Mouse (Mus musculus): ENCODE data around the gene Ext2. TPM values are rescaled to one million over a fixed set of nuclear protein-coding genes. Genes with fewer than 3 reads are reported as not detected.
A peak's percentile ranks its signal among the peaks of the same experiment; 100 is the strongest.

The Ext2 gene
- polyA plus RNA-seq, 1 experiment from 2014 or later: 70.8 TPM

- H3K4me1 ChIP-seq (ENCODE audit: control insufficient read depth in 2 of 2, insufficient read depth in 2 of 2, low read length in 2 of 2): no peaks in the 10 kb centered on the region
- 92% methylated on average over 6 of the region's 6 CpGs for WGBS
- H3K27me3 ChIP-seq (ENCODE audit: control insufficient read depth, insufficient read depth, low read length): no peaks in the 10 kb centered on the region
- H3K4me2 ChIP-seq (ENCODE audit: low read length): no peak overlapping the region
- peaks cover 80% of the 10 kb centered on the region for H3K36me3 ChIP-seq (ENCODE audit: control insufficient read depth, insufficient read depth, low read length)
- H3K4me3 ChIP-seq (ENCODE audit: control insufficient read depth in 1 of 2, insufficient read depth in 1 of 2, low read depth in 1 of 2, low read length in 2 of 2): no peak overlapping the region
- H3K9ac ChIP-seq (ENCODE audit: low read length): no peak overlapping the region
- ATAC-seq (ENCODE audit: insufficient number of reproducible peaks, insufficient read depth, low FRiP score, low read depth): no peak
- no peaks in the 10 kb centered on the region for H3K9me3 ChIP-seq (ENCODE audit: control insufficient read depth, low read length)
- H3K27ac ChIP-seq (replicated peaks in 1 of 2; ENCODE audit: control insufficient read depth in 1 of 2, insufficient read depth in 1 of 2, low read depth in 2 of 2, low read length in 2 of 2): no peak overlapping the region
Measured at GRCm38 (mm10) chr2:93806487-93807201, 15.7 kb downstream of the Ext2 start.

DNA sequence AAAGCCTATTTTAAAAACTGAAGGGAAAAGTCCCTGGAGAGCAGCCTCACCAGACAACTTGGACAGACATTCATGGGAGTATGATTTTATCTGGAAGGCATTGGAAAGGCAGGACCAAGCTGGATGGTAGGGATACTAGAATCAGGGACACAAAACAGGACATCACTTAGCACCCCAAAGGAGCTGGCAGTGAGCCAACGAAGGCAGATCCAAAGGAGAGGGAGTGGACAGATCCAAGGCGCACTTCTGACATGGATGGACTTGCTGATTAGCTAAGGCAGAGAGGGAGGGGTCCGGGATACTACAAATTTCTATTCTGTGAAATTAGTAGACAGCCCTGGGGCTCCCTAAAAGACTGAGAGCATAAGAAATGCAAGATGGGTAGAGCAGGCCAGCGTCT, 16.8 kb downstream of the Ext2 start:
- H3K4me3 ChIP-seq (ENCODE audit: control insufficient read depth in 1 of 2, insufficient read depth in 1 of 2, low read depth in 1 of 2, low read length in 2 of 2): no peak overlapping the region
- peaks cover 73% of the 10 kb centered on the region for H3K36me3 ChIP-seq (ENCODE audit: control insufficient read depth, insufficient read depth, low read length)
- no peak overlapping the region for H3K4me2 ChIP-seq (ENCODE audit: low read length)
- no peak for ATAC-seq (ENCODE audit: insufficient number of reproducible peaks, insufficient read depth, low FRiP score, low read depth)
- H3K27ac ChIP-seq (replicated peaks in 1 of 2; ENCODE audit: control insufficient read depth in 1 of 2, insufficient read depth in 1 of 2, low read depth in 2 of 2, low read length in 2 of 2): no peak overlapping the region
- WGBS: 66% methylated on average over 4 of the region's 4 CpGs
- no peaks in the 10 kb centered on the region for H3K4me1 ChIP-seq (ENCODE audit: control insufficient read depth in 2 of 2, insufficient read depth in 2 of 2, low read length in 2 of 2)
- no peaks in the 10 kb centered on the region for H3K9me3 ChIP-seq (ENCODE audit: control insufficient read depth, low read length)
- no peaks in the 10 kb centered on the region for H3K27me3 ChIP-seq (ENCODE audit: control insufficient read depth, insufficient read depth, low read length)
- H3K9ac ChIP-seq (ENCODE audit: low read length): no peak overlapping the region

GRCm38 (mm10) chr2:93805066-93805465, 17.3 kb downstream of the Ext2 start:
- H3K4me3 ChIP-seq (ENCODE audit: control insufficient read depth in 1 of 2, insufficient read depth in 1 of 2, low read depth in 1 of 2, low read length in 2 of 2): no peak overlapping the region
- WGBS: 77% methylated on average over 5 of the region's 5 CpGs
- H3K27ac ChIP-seq (replicated peaks in 1 of 2; ENCODE audit: control insufficient read depth in 1 of 2, insufficient read depth in 1 of 2, low read depth in 2 of 2, low read length in 2 of 2): no peak overlapping the region
- H3K4me1 ChIP-seq (ENCODE audit: control insufficient read depth in 2 of 2, insufficient read depth in 2 of 2, low read length in 2 of 2): no peaks in the 10 kb centered on the region
- no peak for ATAC-seq (ENCODE audit: insufficient number of reproducible peaks, insufficient read depth, low FRiP score, low read depth)
- H3K27me3 ChIP-seq (ENCODE audit: control insufficient read depth, insufficient read depth, low read length): no peaks in the 10 kb centered on the region
- H3K9ac ChIP-seq (ENCODE audit: low read length): no peak overlapping the region
- H3K36me3 ChIP-seq (ENCODE audit: control insufficient read depth, insufficient read depth, low read length): peaks cover 74% of the 10 kb centered on the region
- no peak overlapping the region for H3K4me2 ChIP-seq (ENCODE audit: low read length)
- no peaks in the 10 kb centered on the region for H3K9me3 ChIP-seq (ENCODE audit: control insufficient read depth, low read length)

- H3K4me1 ChIP-seq (ENCODE audit: control insufficient read depth in 2 of 2, insufficient read depth in 2 of 2, low read length in 2 of 2): peaks cover 1 to 2% of the 10 kb centered on the region in 2 experiments; a peak in 3 of 4 replicates
- no peak overlapping the region for H3K4me3 ChIP-seq (ENCODE audit: control insufficient read depth in 1 of 2, insufficient read depth in 1 of 2, low read depth in 1 of 2, low read length in 2 of 2)
- no peak for ATAC-seq (ENCODE audit: insufficient number of reproducible peaks, insufficient read depth, low FRiP score, low read depth)
- H3K9ac ChIP-seq (ENCODE audit: low read length): no peak overlapping the region
- H3K4me2 ChIP-seq (ENCODE audit: low read length): no peak overlapping the region
- WGBS: 87% methylated on average over 2 of the region's 2 CpGs
- H3K27me3 ChIP-seq (ENCODE audit: control insufficient read depth, insufficient read depth, low read length): no peaks in the 10 kb centered on the region
- no peak overlapping the region for H3K27ac ChIP-seq (replicated peaks in 1 of 2; ENCODE audit: control insufficient read depth in 1 of 2, insufficient read depth in 1 of 2, low read depth in 2 of 2, low read length in 2 of 2)
- H3K9me3 ChIP-seq (ENCODE audit: control insufficient read depth, low read length): no peaks in the 10 kb centered on the region
- H3K36me3 ChIP-seq (ENCODE audit: control insufficient read depth, insufficient read depth, low read length): peaks cover 65% of the 10 kb centered on the region
Measured at GRCm38 (mm10) chr2:93802947-93803346, 19.4 kb downstream of the Ext2 start.

DNA sequence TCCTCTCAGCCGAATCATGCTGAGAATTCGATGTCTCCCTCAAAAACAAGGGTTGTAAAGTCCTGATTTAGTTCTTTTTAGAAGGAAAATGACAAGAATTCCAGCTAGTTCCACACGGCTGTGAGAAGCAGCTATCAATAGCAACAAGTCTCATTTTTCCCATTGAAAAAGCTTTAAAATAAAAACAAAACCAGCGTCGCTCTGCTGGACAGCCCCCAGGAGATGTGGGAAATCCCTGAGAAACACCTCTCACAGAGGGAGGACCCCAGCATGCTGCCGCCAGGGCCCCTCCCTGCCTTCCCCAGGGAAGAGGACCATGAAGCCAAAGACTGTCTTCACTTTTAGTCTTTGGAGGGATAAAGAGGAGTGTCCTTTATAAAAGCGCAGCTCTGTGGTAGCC, 21.3 kb downstream of the Ext2 start:
- H3K9ac ChIP-seq (ENCODE audit: low read length): no peak overlapping the region
- peaks cover 63% of the 10 kb centered on the region for H3K36me3 ChIP-seq (ENCODE audit: control insufficient read depth, insufficient read depth, low read length)
- whole genome bisulfite sequencing: 83% methylated on average over 7 of the region's 7 CpGs

DNA sequence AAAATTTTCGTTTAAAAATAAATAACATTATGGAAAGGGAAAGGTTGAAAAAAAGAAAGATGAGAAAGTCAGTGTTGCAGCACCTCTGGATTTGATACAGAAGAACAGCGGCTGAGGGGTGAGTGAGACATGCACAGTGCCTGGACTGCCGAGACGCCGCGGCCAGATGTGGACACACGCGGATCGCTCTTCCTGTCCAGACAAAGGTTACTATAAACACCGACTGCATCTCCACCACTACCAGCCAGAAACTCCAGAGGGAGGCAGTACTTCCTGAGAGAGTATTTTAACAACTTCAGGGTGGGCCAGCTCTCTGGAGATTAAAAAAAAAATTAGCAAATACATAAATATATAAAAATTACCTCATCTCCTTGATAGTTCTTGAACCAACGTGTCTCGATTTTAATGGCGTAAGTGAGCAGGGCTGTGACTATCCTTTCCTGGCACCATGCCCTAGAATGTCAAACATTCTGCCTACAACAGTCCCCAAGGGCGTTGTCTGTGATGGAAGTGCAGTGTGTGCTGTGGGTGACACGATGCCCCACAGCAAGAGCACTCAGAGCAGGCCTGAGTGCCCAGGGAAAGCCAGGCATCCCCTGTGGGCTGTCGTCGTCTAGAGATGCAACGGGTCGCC, 25.1 kb downstream of the Ext2 start:
- no peak overlapping the region for H3K4me3 ChIP-seq (ENCODE audit: control insufficient read depth in 1 of 2, insufficient read depth in 1 of 2, low read depth in 1 of 2, low read length in 2 of 2)
- no peaks in the 10 kb centered on the region for H3K9me3 ChIP-seq (ENCODE audit: control insufficient read depth, low read length)
- H3K9ac ChIP-seq (ENCODE audit: low read length): no peak overlapping the region
- peak; percentile 62; the same call in 1 of the 2 replicates for ATAC-seq (ENCODE audit: insufficient number of reproducible peaks, insufficient read depth, low FRiP score, low read depth)
- H3K27me3 ChIP-seq (ENCODE audit: control insufficient read depth, insufficient read depth, low read length): no peaks in the 10 kb centered on the region
- peak overlapping the region; percentile 46 to 58; a peak in 3 of 4 replicates for H3K27ac ChIP-seq (replicated peaks in 1 of 2; ENCODE audit: control insufficient read depth in 1 of 2, insufficient read depth in 1 of 2, low read depth in 2 of 2, low read length in 2 of 2)
- peaks cover 10 to 12% of the 10 kb centered on the region in 2 experiments for H3K4me1 ChIP-seq (ENCODE audit: control insufficient read depth in 2 of 2, insufficient read depth in 2 of 2, low read length in 2 of 2)
- H3K36me3 ChIP-seq (ENCODE audit: control insufficient read depth, insufficient read depth, low read length): peaks cover 63% of the 10 kb centered on the region
- WGBS: 51% methylated on average over 19 of the region's 19 CpGs
- 0 out of 2 replicates have a peak overlapping the region, but pooled peaks have one; percentile 7 for H3K4me2 ChIP-seq (ENCODE audit: low read length)

More for the DNA sequence above, 21.3 kb downstream of the Ext2 start:
- ATAC-seq (ENCODE audit: insufficient number of reproducible peaks, insufficient read depth, low FRiP score, low read depth): no peak
- no peak overlapping the region for H3K4me2 ChIP-seq (ENCODE audit: low read length)
- peaks cover 10 to 12% of the 10 kb centered on the region in 2 experiments for H3K4me1 ChIP-seq (ENCODE audit: control insufficient read depth in 2 of 2, insufficient read depth in 2 of 2, low read length in 2 of 2)
- H3K4me3 ChIP-seq (ENCODE audit: control insufficient read depth in 1 of 2, insufficient read depth in 1 of 2, low read depth in 1 of 2, low read length in 2 of 2): no peak overlapping the region
- H3K27ac ChIP-seq (replicated peaks in 1 of 2; ENCODE audit: control insufficient read depth in 1 of 2, insufficient read depth in 1 of 2, low read depth in 2 of 2, low read length in 2 of 2): no peak overlapping the region
- H3K9me3 ChIP-seq (ENCODE audit: control insufficient read depth, low read length): no peaks in the 10 kb centered on the region
- H3K27me3 ChIP-seq (ENCODE audit: control insufficient read depth, insufficient read depth, low read length): no peaks in the 10 kb centered on the region

- H3K27me3 ChIP-seq (ENCODE audit: control insufficient read depth, insufficient read depth, low read length): no peaks in the 10 kb centered on the region
- H3K9me3 ChIP-seq (ENCODE audit: control insufficient read depth, low read length): no peaks in the 10 kb centered on the region
- 87% methylated on average over 5 of the region's 5 CpGs for WGBS
- no peak overlapping the region for H3K4me3 ChIP-seq (ENCODE audit: control insufficient read depth in 1 of 2, insufficient read depth in 1 of 2, low read depth in 1 of 2, low read length in 2 of 2)
- H3K9ac ChIP-seq (ENCODE audit: low read length): no peak overlapping the region
- H3K4me1 ChIP-seq (ENCODE audit: control insufficient read depth in 2 of 2, insufficient read depth in 2 of 2, low read length in 2 of 2): peaks cover 10 to 23% of the 10 kb centered on the region in 2 experiments
- ATAC-seq (ENCODE audit: insufficient number of reproducible peaks, insufficient read depth, low FRiP score, low read depth): no peak
- H3K4me2 ChIP-seq (ENCODE audit: low read length): no peak overlapping the region
- peaks cover 55% of the 10 kb centered on the region for H3K36me3 ChIP-seq (ENCODE audit: control insufficient read depth, insufficient read depth, low read length)
- no peak overlapping the region for H3K27ac ChIP-seq (replicated peaks in 1 of 2; ENCODE audit: control insufficient read depth in 1 of 2, insufficient read depth in 1 of 2, low read depth in 2 of 2, low read length in 2 of 2)
Measured at GRCm38 (mm10) chr2:93794375-93794774, 28.0 kb downstream of the Ext2 start.
